Mouse (Mus musculus): ENCODE results near the gene Serpina3c. TPM values are rescaled to one million over a fixed set of nuclear protein-coding genes. Genes with fewer than 3 reads are reported as not detected.

Gene Serpina3c
- polyA plus RNA-seq (2015; fragmentation: Nextera tagmentation; extraction: Ambion mirVana): 0.06 TPM in 1 of 2 replicates, not detected in the other

- no peaks in the 10 kb centered on the region for H3K4me1 ChIP-seq (ENCODE audit: control insufficient read depth, insufficient read depth, low read length)
- no peak within 1 kb of the TSS for H3K9ac ChIP-seq (ENCODE audit: low read depth, low read length)
- no peak for ATAC-seq
- 94% methylated on average over 2 of the region's 2 CpGs for WGBS
- H3K27me3 ChIP-seq (replicated peaks; ENCODE audit: control insufficient read depth, insufficient read depth, low read length): peaks cover 4% of the 10 kb centered on the region; the same call in 1 of the 2 replicates
- no peaks in the 10 kb centered on the region for H3K36me3 ChIP-seq (ENCODE audit: control insufficient read depth, insufficient read depth, low read length)
- no peak within 1 kb of the TSS for H3K4me3 ChIP-seq (ENCODE audit: low read length)
- H3K9me3 ChIP-seq (ENCODE audit: control insufficient read depth, low read length): no peaks in the 10 kb centered on the region
- H3K4me2 ChIP-seq (ENCODE audit: low read depth, low read length): no peak within 1 kb of the TSS
- no peak within 1 kb of the TSS for H3K27ac ChIP-seq (ENCODE audit: low read length)
Measured at GRCm38 (mm10) chr12:104153656-104154055, at the start of gene Serpina3c. TSS of gene Serpina3c (minus strand) at chr12:104153870.

- Histone ChIP-seq H3K4me2 (ENCODE audit: low read depth, low read length) (no peak overlapping the region), H3K27ac (ENCODE audit: low read length) (no peak overlapping the region), H3K4me1 (ENCODE audit: control insufficient read depth, insufficient read depth, low read length) (no peaks in the 10 kb centered on the region), H3K27me3 (replicated peaks; ENCODE audit: control insufficient read depth, insufficient read depth, low read length) (no peaks in the 10 kb centered on the region), H3K9ac (ENCODE audit: low read depth, low read length) (no peak overlapping the region), H3K36me3 (ENCODE audit: control insufficient read depth, insufficient read depth, low read length) (no peaks in the 10 kb centered on the region), H3K4me3 (ENCODE audit: low read length) (no peak overlapping the region), H3K9me3 (ENCODE audit: control insufficient read depth, low read length) (no peaks in the 10 kb centered on the region)
- no peak for ATAC-seq
Measured at GRCm38 (mm10) chr12:104190852-104191251, 37.2 kb upstream of the Serpina3c start.

GRCm38 (mm10) chr12:104189246-104189645, 35.6 kb upstream of the Serpina3c start:
- ATAC-seq: no peak
- no peak overlapping the region for H3K27ac ChIP-seq (ENCODE audit: low read length)
- H3K4me3 ChIP-seq (ENCODE audit: low read length): no peak overlapping the region
- no peak overlapping the region for H3K4me2 ChIP-seq (ENCODE audit: low read depth, low read length)
- WGBS: 73% methylated on average over 2 of the region's 2 CpGs
- H3K9ac ChIP-seq (ENCODE audit: low read depth, low read length): no peak overlapping the region
- no peaks in the 10 kb centered on the region for H3K4me1 ChIP-seq (ENCODE audit: control insufficient read depth, insufficient read depth, low read length)
- H3K9me3 ChIP-seq (ENCODE audit: control insufficient read depth, low read length): no peaks in the 10 kb centered on the region
- no peaks in the 10 kb centered on the region for H3K27me3 ChIP-seq (replicated peaks; ENCODE audit: control insufficient read depth, insufficient read depth, low read length)
- no peaks in the 10 kb centered on the region for H3K36me3 ChIP-seq (ENCODE audit: control insufficient read depth, insufficient read depth, low read length)

GRCm38 (mm10) chr12:104186041-104186581, 32.4 kb upstream of the Serpina3c start:
- 76% methylated on average over 3 of the region's 3 CpGs for WGBS
- Histone ChIP-seq H3K27ac (ENCODE audit: low read length) (no peak overlapping the region), H3K4me2 (ENCODE audit: low read depth, low read length) (no peak overlapping the region), H3K36me3 (ENCODE audit: control insufficient read depth, insufficient read depth, low read length) (no peaks in the 10 kb centered on the region), H3K27me3 (replicated peaks; ENCODE audit: control insufficient read depth, insufficient read depth, low read length) (no peaks in the 10 kb centered on the region), H3K9me3 (ENCODE audit: control insufficient read depth, low read length) (no peaks in the 10 kb centered on the region), H3K4me3 (ENCODE audit: low read length) (no peak overlapping the region), H3K9ac (ENCODE audit: low read depth, low read length) (no peak overlapping the region), H3K4me1 (ENCODE audit: control insufficient read depth, insufficient read depth, low read length) (no peaks in the 10 kb centered on the region)
- no peak for ATAC-seq

GRCm38 (mm10) chr12:104185046-104185445, 31.4 kb upstream of the Serpina3c start:
- H3K27me3 ChIP-seq (replicated peaks; ENCODE audit: control insufficient read depth, insufficient read depth, low read length): no peaks in the 10 kb centered on the region
- no peak overlapping the region for H3K4me3 ChIP-seq (ENCODE audit: low read length)
- ATAC-seq: no peak
- 74% methylated on average over 4 of the region's 4 CpGs for WGBS
- no peaks in the 10 kb centered on the region for H3K4me1 ChIP-seq (ENCODE audit: control insufficient read depth, insufficient read depth, low read length)
- H3K9ac ChIP-seq (ENCODE audit: low read depth, low read length): no peak overlapping the region
- no peak overlapping the region for H3K27ac ChIP-seq (ENCODE audit: low read length)
- no peaks in the 10 kb centered on the region for H3K36me3 ChIP-seq (ENCODE audit: control insufficient read depth, insufficient read depth, low read length)
- no peak overlapping the region for H3K4me2 ChIP-seq (ENCODE audit: low read depth, low read length)
- no peaks in the 10 kb centered on the region for H3K9me3 ChIP-seq (ENCODE audit: control insufficient read depth, low read length)

- 78% methylated on average over 2 of the region's 2 CpGs for WGBS
Measured at GRCm38 (mm10) chr12:104178987-104179386, 25.3 kb upstream of the Serpina3c start.

GRCm38 (mm10) chr12:104178577-104178976, 24.9 kb upstream of the Serpina3c start:
- no peak for ATAC-seq

More at GRCm38 (mm10) chr12:104178987-104179386, 25.3 kb upstream of the Serpina3c start:
- H3K27me3 ChIP-seq (replicated peaks; ENCODE audit: control insufficient read depth, insufficient read depth, low read length): no peaks in the 10 kb centered on the region
- no peak overlapping the region for H3K4me2 ChIP-seq (ENCODE audit: low read depth, low read length)
- ATAC-seq: no peak
- no peaks in the 10 kb centered on the region for H3K36me3 ChIP-seq (ENCODE audit: control insufficient read depth, insufficient read depth, low read length)
- no peak overlapping the region for H3K4me3 ChIP-seq (ENCODE audit: low read length)
- H3K9me3 ChIP-seq (ENCODE audit: control insufficient read depth, low read length): no peaks in the 10 kb centered on the region
- no peak overlapping the region for H3K9ac ChIP-seq (ENCODE audit: low read depth, low read length)
- no peaks in the 10 kb centered on the region for H3K4me1 ChIP-seq (ENCODE audit: control insufficient read depth, insufficient read depth, low read length)
- no peak overlapping the region for H3K27ac ChIP-seq (ENCODE audit: low read length)

GRCm38 (mm10) chr12:104175636-104176035, 22.0 kb upstream of the Serpina3c start:
- no peak overlapping the region for H3K4me3 ChIP-seq (ENCODE audit: low read length)
- no peaks in the 10 kb centered on the region for H3K9me3 ChIP-seq (ENCODE audit: control insufficient read depth, low read length)
- WGBS: 81% methylated on average over 3 of the region's 3 CpGs

More at GRCm38 (mm10) chr12:104178577-104178976, 24.9 kb upstream of the Serpina3c start:
- Histone ChIP-seq H3K36me3 (ENCODE audit: control insufficient read depth, insufficient read depth, low read length) (no peaks in the 10 kb centered on the region), H3K27ac (ENCODE audit: low read length) (no peak overlapping the region), H3K9ac (ENCODE audit: low read depth, low read length) (no peak overlapping the region), H3K4me2 (ENCODE audit: low read depth, low read length) (no peak overlapping the region), H3K9me3 (ENCODE audit: control insufficient read depth, low read length) (no peaks in the 10 kb centered on the region), H3K4me3 (ENCODE audit: low read length) (no peak overlapping the region), H3K27me3 (replicated peaks; ENCODE audit: control insufficient read depth, insufficient read depth, low read length) (no peaks in the 10 kb centered on the region), H3K4me1 (ENCODE audit: control insufficient read depth, insufficient read depth, low read length) (no peaks in the 10 kb centered on the region)

GRCm38 (mm10) chr12:104174747-104175146, 21.1 kb upstream of the Serpina3c start:
- no peak for ATAC-seq
- H3K9ac ChIP-seq (ENCODE audit: low read depth, low read length): no peak overlapping the region
- H3K27me3 ChIP-seq (replicated peaks; ENCODE audit: control insufficient read depth, insufficient read depth, low read length): no peaks in the 10 kb centered on the region
- no peak overlapping the region for H3K27ac ChIP-seq (ENCODE audit: low read length)
- 58% methylated on average over 3 of the region's 3 CpGs for WGBS
- H3K4me2 ChIP-seq (ENCODE audit: low read depth, low read length): no peak overlapping the region
- H3K4me3 ChIP-seq (ENCODE audit: low read length): no peak overlapping the region
- H3K9me3 ChIP-seq (ENCODE audit: control insufficient read depth, low read length): no peaks in the 10 kb centered on the region
- no peaks in the 10 kb centered on the region for H3K36me3 ChIP-seq (ENCODE audit: control insufficient read depth, insufficient read depth, low read length)
- no peaks in the 10 kb centered on the region for H3K4me1 ChIP-seq (ENCODE audit: control insufficient read depth, insufficient read depth, low read length)

More at GRCm38 (mm10) chr12:104175636-104176035, 22.0 kb upstream of the Serpina3c start:
- ATAC-seq: no peak
- no peaks in the 10 kb centered on the region for H3K36me3 ChIP-seq (ENCODE audit: control insufficient read depth, insufficient read depth, low read length)
- no peak overlapping the region for H3K9ac ChIP-seq (ENCODE audit: low read depth, low read length)
- H3K27ac ChIP-seq (ENCODE audit: low read length): no peak overlapping the region
- H3K4me1 ChIP-seq (ENCODE audit: control insufficient read depth, insufficient read depth, low read length): no peaks in the 10 kb centered on the region
- H3K27me3 ChIP-seq (replicated peaks; ENCODE audit: control insufficient read depth, insufficient read depth, low read length): no peaks in the 10 kb centered on the region
- no peak overlapping the region for H3K4me2 ChIP-seq (ENCODE audit: low read depth, low read length)
